Mouse (Mus musculus) liver, embryonic 13.5 days (tissue): Measurements from ENCODE around the gene Herc6. TPM values are rescaled to one million over a fixed set of nuclear protein-coding genes. Genes with fewer than 3 reads are reported as not detected.

Experiments used
- ATAC-seq: fragments of 200-750 bp; cut with Nextera tagmentation; 2 replicates; pipeline ENCODE4 v1.8.0; 2017; ENCODE audit warnings: low read depth, mild to moderate bottlenecking, moderate number of reproducible peaks, moderate library complexity
- DNase-seq: peaks from one replicate; pipeline ENCODE4 v3.0.0; 2022
- H3K27ac ChIP-seq: fragments of 300-500 bp; sonication (generic); 2 replicates; pipeline ENCODE4 v1.5.1; 2015; ENCODE audit warnings: moderate library complexity, mild to moderate bottlenecking, inconsistent platforms
- H3K27me3 ChIP-seq: fragments of 300-500 bp; sonication (generic); 2 replicates; pipeline ENCODE4 v1.6.1; 2015; ENCODE audit warnings: mild to moderate bottlenecking, inconsistent platforms
- H3K36me3 ChIP-seq: fragments of 300-500 bp; sonication (generic); 2 replicates; pipeline ENCODE4 v1.6.1; 2015; ENCODE audit warnings: mild to moderate bottlenecking, inconsistent platforms
- H3K4me1 ChIP-seq: fragments of 300-500 bp; sonication (generic); replicated peaks from 2 replicates; pipeline ENCODE4 v1.6.1; 2015; ENCODE audit warnings: inconsistent platforms
- H3K4me2 ChIP-seq: fragments of 300-500 bp; sonication (generic); 2 replicates; pipeline ENCODE4 v1.6.1; 2015; ENCODE audit warnings: inconsistent platforms, mild to moderate bottlenecking, moderate library complexity
- H3K4me3 ChIP-seq: fragments of 300-500 bp; sonication (generic); replicated peaks from 2 replicates; pipeline ENCODE4 v1.5.1; 2015; ENCODE audit warnings: mild to moderate bottlenecking, inconsistent platforms
- H3K9ac ChIP-seq: fragments of 300-500 bp; sonication (generic); 2 replicates; pipeline ENCODE4 v1.6.1; 2015; ENCODE audit warnings: mild to moderate bottlenecking, inconsistent platforms
- H3K9me3 ChIP-seq: fragments of 300-500 bp; sonication (generic); replicated peaks from 2 replicates; pipeline ENCODE4 v1.6.1; 2016; ENCODE audit warnings: inconsistent platforms
- WGBS: fragments of 180-500 bp; shearing (Covaris S2); methylation state at CpG from one replicate; pipeline ENCODE4 v1.1.7; 2015; ENCODE audit not compliant: insufficient replicate concordance; 5-methylcytosine and 5-hydroxymethylcytosine counted together
- polyA plus RNA-seq: library from polyadenylated mRNA; unstranded; fragments of >200 nt; fragmentation: Nextera tagmentation; extraction: Ambion mirVana; gene quantifications from 2 replicates; pipeline ENCODE4 v1.2.1, GENCODE M21; 2015

The Herc6 gene
- polyA plus RNA-seq, 1 experiment from 2014 or later = 3.1 TPM

DNA sequence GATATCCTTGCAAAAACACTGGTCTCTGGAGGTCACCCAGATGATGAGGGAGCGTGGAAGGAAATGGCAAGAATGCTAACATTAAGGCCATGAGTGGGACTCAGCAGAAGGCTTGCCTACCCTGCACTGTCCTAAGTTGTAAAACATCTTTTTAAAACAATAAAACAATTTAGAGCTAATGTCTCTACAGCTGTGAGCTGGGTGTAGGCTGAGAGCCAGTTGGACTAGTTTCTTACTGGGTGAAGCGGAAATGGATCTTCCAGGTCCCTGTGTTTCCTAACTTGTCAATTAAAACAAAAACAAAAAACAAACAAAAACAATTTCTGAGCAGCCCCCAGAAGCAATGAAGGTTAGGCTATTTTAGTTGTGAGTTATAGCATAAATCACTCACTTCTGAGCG, 112.3 kb downstream of the Herc6 start:
- Histone ChIP-seq H3K4me1 (peaks cover 19% of the 10 kb centered on the region), H3K4me2 (no peak overlapping the region), H3K36me3 (peaks cover 14% of the 10 kb centered on the region; the same call in 1 of the 2 replicates), H3K9me3 (no peaks in the 10 kb centered on the region), H3K27me3 (no peaks in the 10 kb centered on the region), H3K9ac (no peak overlapping the region), H3K4me3 (no peak overlapping the region), H3K27ac (no peak overlapping the region)
- WGBS = 74% methylated on average over 3 of the region's 3 CpGs
- no peak for ATAC-seq
- no peak for DNase-seq

DNA sequence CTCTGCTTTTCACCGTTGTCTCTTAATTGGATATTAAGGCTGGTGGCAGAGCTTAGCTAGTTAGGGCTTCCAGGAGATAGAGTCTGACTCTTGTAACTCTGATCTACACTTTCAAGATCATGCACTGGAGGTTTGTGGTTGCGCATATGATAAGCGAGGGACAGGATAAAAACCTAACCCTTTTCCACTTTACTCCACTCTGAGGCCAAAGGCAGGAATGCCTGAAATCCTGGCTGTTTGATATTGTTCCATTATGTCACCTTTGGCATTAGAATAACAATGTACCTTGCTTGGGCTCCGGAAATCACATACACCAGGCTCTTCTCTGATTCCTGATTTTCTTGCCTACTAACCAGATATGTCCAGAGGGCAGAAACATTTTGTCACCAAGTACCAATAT, 120.9 kb downstream of the Herc6 start:
- H3K4me2 ChIP-seq = peak overlapping the region; percentile 83
- no peaks in the 10 kb centered on the region for H3K9me3 ChIP-seq
- H3K27me3 ChIP-seq = no peaks in the 10 kb centered on the region
- WGBS = 75% methylated on average over 4 of the region's 4 CpGs
- H3K9ac ChIP-seq = peak overlapping the region; percentile 91; the same call in 1 of the 2 replicates
- H3K36me3 ChIP-seq = no peaks in the 10 kb centered on the region
- H3K27ac ChIP-seq = no peak overlapping the region
- peaks cover 22% of the 10 kb centered on the region for H3K4me1 ChIP-seq
- DNase-seq (no peak), ATAC-seq (no peak)
- peak overlapping the region; percentile 82 for H3K4me3 ChIP-seq

DNA sequence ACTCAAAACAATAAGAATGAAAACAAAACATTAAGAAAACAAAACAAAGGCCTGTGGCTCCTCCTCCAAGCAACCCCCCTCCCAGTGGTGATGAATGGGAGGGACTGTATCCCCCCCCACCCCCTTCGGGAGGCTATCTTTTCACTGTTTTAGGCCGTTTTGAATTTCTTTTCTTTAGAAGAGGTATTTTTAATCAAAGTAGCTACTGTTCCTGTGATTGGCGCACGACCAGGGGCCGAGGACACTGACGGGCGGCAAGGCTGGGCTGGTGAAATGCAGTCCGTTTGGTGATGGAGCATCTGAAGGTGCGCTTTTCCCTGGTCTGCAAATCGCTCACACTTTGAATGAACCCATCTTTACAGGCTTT, 121.6 kb downstream of the Herc6 start, which contains the start of gene Lancl2:
TSS of gene Lancl2 (plus strand) at position 165 of the 367 bp plus-strand sequence.
- WGBS = under 1% methylated on average over 10 of the region's 10 CpGs
- ATAC-seq (peak; percentile 32), DNase-seq (no peak)
- H3K9ac ChIP-seq = peak within 1 kb of the TSS; percentile 91
- no peaks in the 10 kb centered on the region for H3K27me3 ChIP-seq
- H3K9me3 ChIP-seq = no peaks in the 10 kb centered on the region
- H3K4me2 ChIP-seq = peak within 1 kb of the TSS; percentile 83
- H3K4me1 ChIP-seq = peaks cover 25% of the 10 kb centered on the region
- H3K36me3 ChIP-seq = no peaks in the 10 kb centered on the region
- H3K27ac ChIP-seq = peak within 1 kb of the TSS; percentile 96
- H3K4me3 ChIP-seq = peak within 1 kb of the TSS; percentile 82

DNA sequence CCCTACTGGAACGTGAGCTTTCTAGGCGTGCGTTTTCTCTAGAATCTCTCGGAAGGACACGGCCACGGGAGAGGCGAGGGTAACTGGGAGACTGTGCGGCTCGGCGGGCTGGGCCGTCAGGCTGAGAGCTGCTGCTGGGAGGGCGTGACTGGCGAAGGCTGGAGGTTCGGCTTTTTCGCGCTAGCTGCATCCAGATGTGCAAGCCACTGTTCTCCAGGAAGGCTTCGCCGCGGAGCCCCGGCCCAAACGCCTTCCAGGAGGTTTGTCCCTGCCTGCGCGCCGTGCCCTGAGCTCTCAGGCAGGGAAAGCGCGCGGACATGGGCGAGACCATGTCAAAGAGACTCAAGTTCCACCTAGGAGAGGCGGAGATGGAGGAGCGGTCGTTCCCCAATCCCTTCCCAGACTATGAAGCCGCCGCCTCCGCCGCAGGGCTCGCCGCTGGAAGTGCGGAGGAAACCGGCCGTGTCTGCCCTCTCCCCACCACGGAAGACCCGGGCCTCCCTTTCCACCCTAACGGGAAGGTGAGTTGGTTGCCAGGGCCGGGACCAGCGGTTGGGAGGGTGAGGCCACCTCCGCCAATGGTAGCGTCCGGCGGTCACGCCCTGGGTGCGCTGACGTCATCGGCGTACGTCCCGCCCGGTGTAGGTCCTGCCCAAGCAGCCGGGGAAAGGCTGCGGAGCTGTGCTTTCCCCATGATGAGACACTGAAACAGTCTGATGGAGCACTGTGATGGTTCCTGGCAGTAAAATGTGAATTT, 122.1 kb downstream of the Herc6 start:
- H3K4me2 ChIP-seq = peak overlapping the region; percentile 83
- H3K27ac ChIP-seq = peak overlapping the region; percentile 96
- ATAC-seq = peak; percentile 99
- no peaks in the 10 kb centered on the region for H3K27me3 ChIP-seq
- no peaks in the 10 kb centered on the region for H3K36me3 ChIP-seq
- H3K4me1 ChIP-seq = peaks cover 26% of the 10 kb centered on the region
- peak; percentile 95 for DNase-seq
- H3K9ac ChIP-seq = peak overlapping the region; percentile 91
- H3K4me3 ChIP-seq = peak overlapping the region; percentile 82
- under 1% methylated on average over 59 of the region's 59 CpGs for WGBS
- no peaks in the 10 kb centered on the region for H3K9me3 ChIP-seq

DNA sequence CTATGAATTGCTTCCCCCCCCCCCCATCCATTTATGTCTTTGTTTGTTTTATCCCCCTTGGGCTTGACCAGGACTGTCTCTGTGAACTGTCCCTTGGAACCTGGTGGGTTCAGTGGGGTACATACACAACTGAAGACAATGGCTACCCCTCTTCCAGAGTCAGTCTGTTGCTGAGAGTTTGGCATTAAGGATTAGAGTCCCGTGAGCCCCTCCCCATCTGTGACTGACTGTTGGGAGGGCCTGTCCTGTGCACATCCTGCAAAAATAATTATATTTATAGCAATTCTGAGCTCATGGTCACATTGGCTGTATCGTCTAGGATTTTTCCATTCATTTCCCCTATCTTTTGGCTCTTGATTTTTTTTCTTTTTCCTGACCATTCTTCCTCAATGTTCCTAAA, 122.9 kb downstream of the Herc6 start:
- 30% methylated on average over 2 of the region's 2 CpGs for WGBS
- no peak for DNase-seq
- peak; percentile 2; the same call in 1 of the 2 replicates for ATAC-seq

DNA sequence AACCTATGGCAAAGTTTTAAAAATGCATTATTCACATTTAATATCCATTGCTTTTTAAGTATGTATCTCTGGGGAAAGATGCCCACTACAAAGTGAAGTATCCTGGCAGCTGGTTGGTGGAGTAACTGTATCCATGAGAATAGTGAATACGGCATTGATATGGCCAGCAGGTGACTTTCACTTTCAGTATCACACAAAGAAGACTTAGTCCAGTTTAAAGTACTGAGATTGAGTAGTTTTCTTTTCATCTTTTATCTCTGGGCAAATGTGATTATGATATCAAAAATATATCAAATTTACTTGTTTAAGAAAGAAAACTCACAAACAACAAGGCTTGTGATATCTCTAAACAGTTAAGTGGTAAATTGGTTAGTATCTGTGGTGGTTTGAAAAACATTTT, 125.9 kb downstream of the Herc6 start:
- DNase-seq = no peak
- 86% methylated on average over 1 of the region's 1 CpGs for WGBS

More for the DNA sequence above, 122.9 kb downstream of the Herc6 start:
- Histone ChIP-seq H3K4me1 (peaks cover 26% of the 10 kb centered on the region), H3K4me2 (peak overlapping the region; percentile 83), H3K9me3 (no peaks in the 10 kb centered on the region), H3K27me3 (no peaks in the 10 kb centered on the region), H3K4me3 (peak overlapping the region; percentile 82), H3K36me3 (no peaks in the 10 kb centered on the region), H3K27ac (peak overlapping the region; percentile 96), H3K9ac (peak overlapping the region; percentile 91)

DNA sequence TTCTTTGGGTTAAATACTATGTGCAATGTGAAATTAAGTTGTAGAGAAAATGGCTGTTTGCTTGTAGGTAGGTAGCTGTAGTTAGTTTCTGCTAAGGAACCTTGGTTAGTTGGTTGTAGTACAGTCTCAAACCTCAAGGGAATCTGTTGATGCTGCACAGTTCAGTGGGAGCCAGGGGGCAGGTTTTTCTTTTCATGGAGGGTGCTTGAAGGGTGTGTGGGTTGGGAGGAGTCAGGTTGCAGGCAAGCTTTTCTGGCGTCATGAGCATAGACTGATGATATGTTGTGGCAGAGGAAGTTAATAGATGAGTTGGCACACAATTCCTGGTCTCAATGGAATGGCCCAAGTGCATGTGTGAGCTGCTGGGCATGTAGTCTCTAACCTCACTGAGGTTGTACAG, 130.9 kb downstream of the Herc6 start:
- Histone ChIP-seq H3K4me1 (peaks cover 17% of the 10 kb centered on the region), H3K4me2 (no peak overlapping the region), H3K27me3 (no peaks in the 10 kb centered on the region), H3K36me3 (no peaks in the 10 kb centered on the region), H3K4me3 (no peak overlapping the region), H3K9me3 (no peaks in the 10 kb centered on the region), H3K9ac (no peak overlapping the region), H3K27ac (no peak overlapping the region)
- WGBS = 15% methylated on average over 1 of the region's 1 CpGs
- ATAC-seq (peak; percentile 66), DNase-seq (no peak)

More for the DNA sequence above, 125.9 kb downstream of the Herc6 start:
- Histone ChIP-seq H3K27me3 (no peaks in the 10 kb centered on the region), H3K4me3 (no peak overlapping the region), H3K36me3 (no peaks in the 10 kb centered on the region), H3K9ac (no peak overlapping the region), H3K4me2 (no peak overlapping the region), H3K27ac (no peak overlapping the region), H3K9me3 (no peaks in the 10 kb centered on the region), H3K4me1 (peaks cover 30% of the 10 kb centered on the region)
- ATAC-seq = no peak

Other genes starting within 250 kb of the Herc6 start
- not detected in 2 replicates for gene Vmn1r17, start 217.3 kb upstream of the Herc6 start, polyA plus RNA-seq
- gene Vmn1r18, start 185.2 kb upstream of the Herc6 start, polyA plus RNA-seq = not detected in 2 replicates
- not detected in 2 replicates for gene Vmn1r19, start 177.2 kb upstream of the Herc6 start, polyA plus RNA-seq
- gene Vmn1r20, start 152.1 kb upstream of the Herc6 start, polyA plus RNA-seq = not detected in 2 replicates
- gene Ppm1k, start 45.5 kb upstream of the Herc6 start, polyA plus RNA-seq = 2.5 and 2.7 TPM in 2 replicates
- 7.7 and 7.9 TPM in 2 replicates for gene Pyurf, start 111.1 kb downstream of the Herc6 start, polyA plus RNA-seq
- gene Lancl2, start 121.5 kb downstream of the Herc6 start, polyA plus RNA-seq = 14.5 and 18.6 TPM in 2 replicates
- 43.7 and 50.6 TPM in 2 replicates for gene Vopp1, start 244.2 kb downstream of the Herc6 start, polyA plus RNA-seq